Mouse (Mus musculus): Measurements from ENCODE around the gene 4930595D18Rik. TPM values are rescaled to one million over a fixed set of nuclear protein-coding genes. Genes with fewer than 3 reads are reported as not detected.

4930595D18Rik gene
- total RNA-seq, 2 experiments from 2014 or later: not detected

- peak in 1 of 2 experiments; percentile 44 for DNase-seq
Observed at GRCm38 (mm10) chr12:111165146-111165812, 19.0 kb downstream of the 4930595D18Rik start.

GRCm38 (mm10) chr12:111164310-111164751 is 20.0 kb downstream of the 4930595D18Rik start:
- peak; percentile 85 to 88 for DNase-seq

- DNase-seq: peak; percentile 40 to 41
Observed at GRCm38 (mm10) chr12:111162312-111163061, 21.8 kb downstream of the 4930595D18Rik start.

- no peak for DNase-seq
Observed at GRCm38 (mm10) chr12:111161943-111162311, 22.4 kb downstream of the 4930595D18Rik start.

GRCm38 (mm10) chr12:111160871-111161270 is 23.4 kb downstream of the 4930595D18Rik start:
- no peak for DNase-seq

- DNase-seq: no peak
Observed at GRCm38 (mm10) chr12:111159659-111160428, 24.4 kb downstream of the 4930595D18Rik start.

- no peak for DNase-seq
Observed at GRCm38 (mm10) chr12:111155756-111156155, 28.5 kb downstream of the 4930595D18Rik start.

GRCm38 (mm10) chr12:111154641-111155040 is 29.6 kb downstream of the 4930595D18Rik start:
- no peak for DNase-seq

- no peak for DNase-seq
Observed at GRCm38 (mm10) chr12:111153946-111154345, 30.3 kb downstream of the 4930595D18Rik start.

GRCm38 (mm10) chr12:111152981-111153710 is 31.1 kb downstream of the 4930595D18Rik start:
- DNase-seq: no peak

- DNase-seq: no peak
Observed at GRCm38 (mm10) chr12:111152579-111152978, 31.7 kb downstream of the 4930595D18Rik start.

GRCm38 (mm10) chr12:111151422-111152156 is 32.7 kb downstream of the 4930595D18Rik start:
- no peak for DNase-seq

GRCm38 (mm10) chr12:111150236-111150596 is 34.1 kb downstream of the 4930595D18Rik start:
- no peak for DNase-seq

GRCm38 (mm10) chr12:111149495-111150235 is 34.6 kb downstream of the 4930595D18Rik start:
- no peak for DNase-seq

- DNase-seq: peak; percentile 77
Observed at GRCm38 (mm10) chr12:111145269-111145668, 39.0 kb downstream of the 4930595D18Rik start.

- no peak for DNase-seq
Observed at GRCm38 (mm10) chr12:111144598-111144997, 39.7 kb downstream of the 4930595D18Rik start.

GRCm38 (mm10) chr12:111143509-111144063 is 40.7 kb downstream of the 4930595D18Rik start:
- no peak for DNase-seq

GRCm38 (mm10) chr12:111143005-111143508 is 41.2 kb downstream of the 4930595D18Rik start:
- no peak for DNase-seq

GRCm38 (mm10) chr12:111137079-111137478 is 47.2 kb downstream of the 4930595D18Rik start:
- DNase-seq: no peak

GRCm38 (mm10) chr12:111135953-111136352 is 48.3 kb downstream of the 4930595D18Rik start:
- DNase-seq: no peak

All from layer of hippocampus, postnatal 36 days (tissue).